Mouse (Mus musculus) gastrocnemius, postnatal 36 days (tissue): Measurements from ENCODE around the gene Ntng1. TPM values are rescaled to one million over a fixed set of nuclear protein-coding genes. Genes with fewer than 3 reads are reported as not detected.

Experiments
- total RNA-seq, 2 experiments: library from RNA; stranded (reverse); gene quantifications; 2 replicates each; pipeline ENCODE4 v1.2.3; 2021

Gene Ntng1
- total RNA-seq, 2 experiments from 2014 or later: 0.36 to 0.67 TPM

Other genes starting within 250 kb of the Ntng1 start
- gene Prmt6, start 107.0 kb upstream of the Ntng1 start, total RNA-seq: 1 to 10 TPM; 2.3 to 3.2 TPM